Mouse (Mus musculus) retina, adult 2 months (tissue): ENCODE data around the gene Dlg4.

Experiments
- DNase-seq: peaks from one replicate; pipeline ENCODE4 v3.0.0-alpha.2; 2012; ENCODE audit warnings: low read depth, low spot score

The Dlg4 gene

DNA sequence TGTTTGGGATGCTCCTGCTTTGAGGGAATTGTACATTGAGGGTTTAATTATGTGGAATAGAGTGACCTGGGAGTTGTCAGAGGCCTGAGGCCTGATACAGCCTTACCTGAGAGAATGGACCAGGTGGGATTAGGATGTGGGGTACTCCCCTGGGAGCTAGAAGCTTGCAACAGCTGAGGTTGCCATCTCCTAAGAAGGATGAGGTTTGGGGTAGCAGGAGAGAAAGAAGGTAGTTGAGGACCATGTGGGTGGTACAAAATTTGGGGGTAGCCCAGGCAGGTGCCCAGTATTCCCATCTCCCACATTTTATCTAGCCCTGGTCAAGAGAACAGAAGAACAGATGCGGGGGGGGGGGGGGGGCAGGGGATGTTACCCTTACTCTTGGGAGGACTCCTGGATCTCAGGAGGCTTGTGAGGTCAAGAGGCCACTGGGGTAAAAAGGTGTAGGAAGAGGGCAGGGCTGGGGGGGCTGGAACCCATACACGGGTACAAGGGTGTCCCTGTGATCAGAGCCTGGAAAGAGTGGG lies 2.8 kb downstream of the Dlg4 start:
- DNase-seq = no peak

GRCm38 (mm10) chr11:70020022-70020631 lies 3.4 kb downstream of the Dlg4 start:
- no peak for DNase-seq

- DNase-seq = peak; percentile 72
These were observed 4.1 kb downstream of the Dlg4 start for GRCm38 (mm10) chr11:70020731-70021263.

DNA sequence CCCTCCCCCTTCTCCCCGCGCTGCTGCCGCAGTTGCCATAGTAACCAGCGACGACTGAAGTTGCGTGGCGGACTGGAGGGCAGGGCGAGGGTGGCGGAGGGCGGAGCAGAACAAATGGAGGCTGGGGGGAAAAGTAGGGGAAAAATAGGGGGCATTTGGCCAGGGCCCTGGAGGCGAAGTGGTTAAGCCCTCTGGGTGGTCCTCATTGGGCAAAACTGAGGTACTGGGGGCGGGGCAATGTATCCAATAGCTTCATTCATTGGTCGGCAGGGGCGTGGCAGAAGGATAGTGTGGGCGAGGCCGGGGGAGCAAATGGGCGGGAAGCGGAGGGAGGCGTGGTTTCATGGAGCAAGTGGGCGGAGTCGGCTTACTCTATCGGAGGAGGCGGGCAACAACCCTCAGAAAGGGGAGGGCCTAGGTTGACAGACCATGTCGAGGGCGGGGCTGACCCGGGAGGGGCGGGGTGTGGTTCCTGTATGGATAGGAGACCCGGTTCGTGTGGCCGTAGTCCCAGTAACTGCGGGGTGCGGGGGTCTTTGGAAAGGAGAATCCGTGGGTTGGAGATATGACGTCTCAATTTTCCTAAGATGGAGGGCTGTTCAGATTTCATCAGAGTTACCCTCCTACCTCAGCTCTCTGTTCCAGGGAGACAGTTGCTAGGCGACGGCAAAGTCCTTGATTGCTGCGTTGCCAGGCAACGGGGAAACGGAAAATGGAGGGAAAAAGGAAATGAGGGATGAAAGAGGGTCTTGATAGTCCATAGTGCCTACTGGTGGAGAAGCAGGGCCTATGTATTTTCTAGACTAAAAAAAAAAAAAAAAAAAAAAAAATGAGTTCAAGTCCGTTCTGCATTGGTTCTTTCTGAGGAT lies 4.8 kb downstream of the Dlg4 start:
- DNase-seq = peak; percentile 91

DNA sequence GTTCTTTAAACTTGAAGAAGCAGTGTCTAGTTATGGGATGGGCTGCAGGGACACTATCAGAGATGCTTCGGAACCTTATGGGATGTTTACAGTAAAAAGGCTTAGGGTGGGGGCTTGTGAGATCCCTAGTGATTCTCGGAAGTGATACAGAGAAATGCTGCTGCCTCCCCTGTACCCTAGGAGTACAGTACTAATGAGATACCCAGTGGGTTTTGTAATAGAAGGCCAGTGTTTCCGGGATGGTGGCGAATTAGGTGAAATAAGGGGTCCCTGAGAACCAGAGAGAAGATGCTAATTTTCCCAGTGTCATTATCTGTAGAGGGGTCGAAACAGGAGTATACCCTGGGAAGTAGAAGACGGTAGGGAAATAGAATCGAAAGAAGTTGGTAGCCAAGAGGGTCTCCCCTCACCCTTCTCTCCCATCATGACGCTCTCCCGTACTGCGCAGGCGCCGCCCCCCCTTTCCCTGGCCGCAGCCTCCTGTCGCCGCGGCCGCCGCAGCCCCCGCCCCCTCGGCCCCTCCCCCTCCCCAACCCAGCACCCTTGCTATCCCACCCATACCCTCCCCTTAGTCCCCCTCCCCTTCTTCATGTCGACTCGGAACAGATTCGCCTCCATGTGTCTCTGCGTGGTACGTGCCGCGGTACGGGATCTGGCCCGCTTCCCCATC lies 6.9 kb downstream of the Dlg4 start:
- DNase-seq = no peak

DNA sequence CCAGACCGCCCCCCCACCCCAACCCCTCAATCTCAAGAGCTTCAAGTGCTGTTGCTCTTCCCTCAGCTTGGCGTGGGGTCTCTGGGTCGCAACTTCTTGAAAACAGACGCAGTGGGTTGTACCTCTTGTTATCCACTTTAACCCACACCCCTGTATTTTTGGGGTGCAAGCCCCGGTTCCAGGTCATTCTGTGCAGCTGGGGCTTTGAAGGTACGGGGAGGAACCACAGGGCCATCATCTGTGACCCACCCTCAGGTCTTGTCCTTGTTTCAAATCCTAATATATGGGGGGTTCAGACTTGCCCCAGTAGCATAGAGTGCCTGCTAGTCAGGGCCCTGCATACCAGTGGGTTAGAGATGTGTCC lies 7.4 kb downstream of the Dlg4 start:
- no peak for DNase-seq

GRCm38 (mm10) chr11:70026689-70027088 lies 9.9 kb downstream of the Dlg4 start:
- no peak for DNase-seq

DNA sequence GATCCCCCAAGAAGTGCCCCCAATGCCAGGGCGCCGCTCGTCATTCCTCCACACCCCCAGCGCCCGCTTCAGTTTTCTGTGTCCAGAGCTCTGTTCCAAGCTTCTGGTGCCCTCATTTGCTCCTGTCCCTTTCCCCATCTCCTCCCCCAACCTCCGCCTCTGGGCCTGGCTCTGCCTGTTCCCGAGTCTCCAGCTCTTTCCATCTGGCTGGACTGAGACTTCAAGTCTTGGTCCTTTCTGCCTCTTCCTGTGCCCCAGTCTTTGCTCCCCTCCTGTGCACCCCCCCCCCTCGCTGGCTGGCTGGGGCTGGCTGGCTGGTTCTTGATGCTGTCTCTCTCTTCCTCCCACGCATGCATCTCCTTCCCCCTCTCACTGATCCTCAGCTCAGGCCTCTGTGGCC lies 10.7 kb downstream of the Dlg4 start:
- no peak for DNase-seq

- DNase-seq = no peak
These were observed 11.8 kb downstream of the Dlg4 start for GRCm38 (mm10) chr11:70028401-70029129.

DNA sequence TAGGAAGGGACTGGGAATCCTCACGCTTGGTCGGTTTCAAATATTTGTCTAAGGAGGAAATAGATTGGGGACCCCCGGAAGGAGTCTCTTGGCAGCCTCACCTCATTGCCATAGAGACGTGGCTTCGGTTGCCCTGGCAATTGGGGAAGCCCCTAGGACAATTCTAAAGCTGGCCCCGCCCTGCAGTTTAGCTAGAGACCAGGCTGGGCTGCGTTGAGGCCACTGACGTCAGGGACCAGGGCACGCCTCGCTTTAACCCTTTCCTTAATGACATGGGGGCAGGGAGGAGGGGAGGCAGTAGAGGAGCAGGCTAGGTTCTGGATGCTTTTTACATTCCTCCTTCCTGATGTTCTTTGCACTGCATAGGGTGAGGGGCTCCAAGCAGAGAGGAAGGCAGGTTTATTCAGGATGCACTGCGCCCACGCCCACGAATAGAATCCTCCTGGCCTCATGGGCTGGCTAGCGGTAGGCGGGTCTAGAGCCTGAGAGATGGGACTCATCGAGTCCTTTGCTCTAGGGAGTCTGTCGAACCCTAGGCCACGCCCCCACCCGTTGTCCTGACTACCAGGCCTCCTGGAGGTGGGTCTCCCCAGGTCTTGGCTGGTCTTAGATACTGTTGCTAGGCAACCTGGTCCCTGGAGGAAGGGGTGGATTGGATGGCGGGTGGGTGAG lies 12.5 kb downstream of the Dlg4 start:
- no peak for DNase-seq

DNA sequence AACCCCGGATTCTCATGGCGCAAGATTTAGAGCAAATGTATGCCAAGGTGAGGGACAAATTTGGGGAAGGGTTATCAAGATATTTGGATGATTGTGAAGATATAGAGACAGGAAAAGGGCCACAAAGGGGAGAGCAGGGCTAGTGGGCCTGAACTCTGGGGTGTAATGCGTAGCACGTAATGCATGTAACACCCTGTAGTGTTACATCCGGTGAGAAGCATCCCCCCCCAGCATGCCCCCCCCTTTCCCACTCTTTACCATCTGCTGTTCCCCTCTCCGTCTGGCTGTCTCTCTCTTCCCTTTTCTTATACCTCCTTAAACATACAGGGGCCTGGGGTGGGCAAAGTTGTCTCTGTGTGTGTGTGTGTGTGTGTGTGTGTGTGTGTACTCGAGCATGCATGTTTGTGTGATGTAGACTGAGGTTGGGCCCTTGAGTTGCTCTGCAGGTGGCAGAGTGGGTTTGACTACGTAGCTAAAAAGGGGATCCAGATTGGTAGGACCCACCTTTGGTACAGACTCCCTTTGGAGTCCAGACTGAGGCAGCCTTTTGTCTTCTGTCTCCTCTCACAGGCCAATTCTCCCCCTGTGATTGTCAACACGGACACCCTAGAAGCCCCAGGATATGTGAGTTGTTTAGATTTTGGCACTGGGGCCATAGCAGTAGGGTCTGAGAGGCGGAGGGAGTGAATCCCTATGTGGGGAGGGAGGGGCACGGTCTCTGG lies 13.2 kb downstream of the Dlg4 start:
- DNase-seq = no peak

DNA sequence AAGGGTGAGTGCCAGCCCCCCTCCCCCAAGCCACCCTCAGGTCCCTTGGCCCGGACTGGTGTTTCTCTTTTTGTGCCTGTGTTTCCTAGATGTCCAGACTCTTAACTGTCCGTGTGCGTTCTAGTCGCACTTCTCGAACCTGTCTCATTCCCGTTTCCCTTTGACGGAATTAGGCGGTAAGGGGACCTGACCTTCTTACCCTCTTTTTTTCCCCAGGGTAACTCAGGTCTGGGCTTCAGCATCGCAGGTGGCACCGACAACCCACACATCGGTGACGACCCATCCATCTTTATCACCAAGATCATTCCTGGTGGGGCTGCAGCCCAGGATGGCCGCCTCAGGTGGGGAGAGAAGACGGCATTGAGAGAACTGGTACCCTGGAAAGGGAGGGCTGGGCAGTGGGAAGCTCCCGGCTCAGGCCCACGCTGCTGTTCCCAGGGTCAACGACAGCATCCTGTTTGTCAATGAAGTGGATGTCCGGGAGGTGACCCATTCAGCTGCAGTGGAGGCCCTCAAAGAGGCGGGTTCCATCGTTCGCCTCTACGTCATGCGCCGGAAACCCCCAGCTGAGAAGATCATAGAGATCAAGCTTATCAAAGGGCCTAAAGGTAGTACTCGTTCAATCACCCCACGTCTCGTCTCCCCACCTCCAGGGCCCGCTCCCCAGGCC lies 14.0 kb downstream of the Dlg4 start:
- no peak for DNase-seq

DNA sequence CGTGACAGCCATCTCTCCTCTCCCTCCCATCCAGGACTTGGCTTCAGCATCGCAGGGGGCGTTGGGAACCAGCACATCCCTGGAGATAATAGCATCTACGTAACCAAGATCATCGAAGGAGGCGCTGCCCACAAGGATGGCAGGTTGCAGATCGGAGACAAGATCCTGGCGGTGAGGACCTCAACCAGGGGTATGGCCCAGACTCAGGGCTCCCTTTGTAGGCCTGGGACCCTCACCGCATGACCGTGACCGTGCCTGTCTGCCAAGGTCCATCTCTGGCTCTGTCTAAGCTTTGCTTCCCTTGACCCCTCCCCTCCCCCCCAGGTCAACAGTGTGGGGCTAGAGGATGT lies 14.6 kb downstream of the Dlg4 start:
- no peak for DNase-seq

DNA sequence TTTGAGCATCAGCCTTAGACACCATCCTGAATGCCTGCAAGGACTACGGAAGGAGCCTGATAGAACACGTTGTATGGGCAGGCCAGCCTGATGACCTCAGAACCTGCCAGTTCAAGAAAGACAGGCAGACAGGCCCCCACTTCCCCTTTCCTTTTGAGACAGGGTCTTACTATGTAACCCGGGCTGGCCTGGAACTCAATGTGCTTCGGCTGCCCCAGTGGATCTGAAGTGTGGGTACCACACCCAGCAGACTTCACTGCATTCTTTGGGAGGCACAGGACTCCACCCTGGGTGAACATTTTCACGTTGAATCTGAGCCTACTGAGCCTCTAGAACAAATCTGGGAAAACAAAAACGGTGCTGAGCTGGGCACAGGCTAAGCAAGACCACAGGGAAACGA lies 21.4 kb downstream of the Dlg4 start:
- no peak for DNase-seq

DNA sequence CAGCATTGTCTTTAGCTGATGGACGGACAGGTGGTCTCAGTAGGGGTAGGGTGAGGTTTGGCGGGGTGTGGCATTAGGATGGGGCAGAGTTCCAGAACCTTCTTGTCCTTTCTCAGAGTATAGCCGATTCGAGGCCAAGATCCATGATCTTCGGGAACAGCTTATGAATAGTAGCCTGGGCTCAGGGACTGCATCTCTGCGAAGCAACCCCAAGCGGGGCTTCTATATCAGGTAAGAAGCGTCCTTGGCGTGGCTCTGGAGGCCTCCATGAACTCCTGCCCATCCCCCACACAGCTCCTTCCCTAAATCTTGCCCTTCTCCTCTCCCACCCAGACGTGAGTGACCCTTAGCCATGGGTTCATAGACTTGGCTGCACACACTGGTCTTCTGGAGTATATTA lies 22.9 kb downstream of the Dlg4 start:
- DNase-seq = no peak

DNA sequence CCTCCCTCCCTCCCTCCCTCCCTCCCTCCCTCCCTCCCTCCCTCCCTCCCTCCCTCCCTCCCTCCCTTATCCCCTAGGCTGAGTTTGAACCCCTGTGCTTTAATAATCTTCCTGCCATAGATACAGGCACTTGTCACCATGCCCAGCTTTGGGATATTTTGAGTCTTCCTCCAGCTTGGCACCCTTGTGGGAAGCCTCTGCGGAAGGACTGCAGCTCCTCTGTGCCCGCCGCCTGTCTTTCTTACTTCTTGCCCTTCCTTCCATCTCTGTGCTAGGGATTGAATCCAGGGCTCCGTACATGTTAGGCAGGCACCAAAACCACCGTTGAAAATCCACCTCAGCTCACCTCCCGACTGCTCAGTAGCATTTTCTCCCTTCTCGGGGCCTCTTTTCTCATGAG lies 23.4 kb downstream of the Dlg4 start:
- DNase-seq = no peak

DNA sequence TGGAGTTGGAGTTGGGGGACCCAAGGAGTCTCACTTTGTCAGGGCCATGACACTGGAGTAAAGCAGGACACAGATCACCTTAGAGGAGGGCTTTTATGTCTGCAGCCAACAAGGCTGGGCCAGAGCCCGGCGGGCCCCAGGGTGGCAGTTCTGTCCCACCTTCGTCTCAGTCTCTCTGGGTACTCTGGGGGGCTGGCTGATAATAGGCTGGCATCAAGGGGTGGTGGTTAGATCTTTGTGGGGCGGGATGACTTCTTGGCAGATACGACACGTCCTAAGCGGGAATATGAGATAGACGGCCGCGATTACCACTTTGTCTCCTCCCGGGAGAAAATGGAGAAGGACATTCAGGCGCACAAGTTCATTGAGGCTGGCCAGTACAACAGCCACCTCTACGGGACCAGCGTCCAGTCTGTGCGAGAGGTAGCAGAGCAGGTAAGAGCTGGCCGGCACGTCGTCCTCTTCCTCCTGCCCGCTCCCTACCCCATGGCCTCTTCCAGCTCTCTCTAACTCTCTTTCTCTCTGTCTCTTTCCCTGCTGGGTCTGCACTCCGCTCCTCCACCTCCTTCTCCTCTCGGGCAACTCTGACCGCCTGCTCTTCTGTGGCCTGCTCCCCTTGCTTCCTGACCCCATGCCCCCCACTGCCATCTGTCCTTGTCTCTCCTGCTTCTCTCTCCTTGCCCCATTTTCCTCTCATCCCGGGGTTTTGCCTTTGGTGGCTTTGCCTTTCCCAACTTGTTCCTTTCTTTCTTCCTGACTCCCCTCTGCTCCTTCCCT lies 25.8 kb downstream of the Dlg4 start:
- DNase-seq = no peak

DNA sequence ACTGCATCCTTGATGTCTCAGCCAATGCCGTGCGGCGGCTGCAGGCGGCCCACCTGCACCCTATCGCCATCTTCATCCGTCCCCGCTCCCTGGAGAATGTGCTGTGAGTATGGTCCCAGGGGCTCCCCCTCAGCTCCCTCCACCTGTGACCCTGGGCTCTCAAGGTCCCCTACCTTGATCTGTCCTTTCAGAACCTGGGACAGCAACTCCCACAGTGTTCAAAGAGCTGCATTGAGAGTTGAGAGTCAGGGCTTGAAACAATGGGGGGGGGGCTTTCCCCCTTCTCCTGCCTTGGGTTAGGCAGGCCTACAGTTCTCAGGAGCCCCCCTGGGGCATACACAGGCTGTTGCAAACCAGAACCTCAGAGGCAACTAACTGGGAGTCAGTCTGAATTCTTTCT lies 26.9 kb downstream of the Dlg4 start:
- no peak for DNase-seq

GRCm38 (mm10) chr11:70045435-70045834 lies 28.7 kb downstream of the Dlg4 start:
- no peak for DNase-seq
